Mouse (Mus musculus) forebrain, embryonic 12.5 days (tissue): ENCODE measurements around the gene Pbld2. TPM values are rescaled to one million over a fixed set of nuclear protein-coding genes. Genes with fewer than 3 reads are reported as not detected.
"Not testable (repeated sequence)": the region's sequence is repeated elsewhere in the genome, so short reads cannot be mapped to it uniquely, and the experiment has no call there.

Experiments
- ATAC-seq: fragments of 200-750 bp; cut with Nextera tagmentation; 2 replicates; pipeline ENCODE4 v1.8.0; 2017; ENCODE audit warnings: moderate TSS enrichment; ENCODE audit not compliant: low FRiP score
- H3K27ac ChIP-seq: fragments of 300-500 bp; sonication (generic); 2 replicates; pipeline ENCODE4 v1.5.1; 2016; ENCODE audit warnings: mild to moderate bottlenecking
- H3K27me3 ChIP-seq: fragments of 300-500 bp; sonication (generic); 2 replicates; pipeline ENCODE4 v1.6.1; 2016; ENCODE audit warnings: mild to moderate bottlenecking
- H3K36me3 ChIP-seq: fragments of 300-500 bp; sonication (generic); replicated peaks from 2 replicates; pipeline ENCODE4 v1.6.1; 2016; ENCODE audit warnings: mild to moderate bottlenecking
- H3K4me1 ChIP-seq: fragments of 300-500 bp; sonication (generic); 2 replicates; pipeline ENCODE4 v1.6.1; 2016
- H3K4me2 ChIP-seq: fragments of 300-500 bp; sonication (generic); 2 replicates; pipeline ENCODE4 v1.6.1; 2016; ENCODE audit warnings: mild to moderate bottlenecking, moderate library complexity
- H3K4me3 ChIP-seq: fragments of 300-500 bp; sonication (generic); replicated peaks from 2 replicates; pipeline ENCODE4 v1.5.1; 2016; ENCODE audit warnings: mild to moderate bottlenecking
- H3K9ac ChIP-seq: fragments of 300-500 bp; sonication (generic); 2 replicates; pipeline ENCODE4 v1.6.1; 2016; ENCODE audit warnings: mild to moderate bottlenecking
- H3K9me3 ChIP-seq: fragments of 300-500 bp; sonication (generic); 2 replicates; pipeline ENCODE4 v1.6.1; 2016
- WGBS: fragments of 180-500 bp; shearing (Covaris S2); methylation state at CpG from one replicate; pipeline ENCODE4 v1.1.7; 2016; 5-methylcytosine and 5-hydroxymethylcytosine counted together
- polyA plus RNA-seq: library from polyadenylated mRNA; unstranded; fragments of >200 nt; fragmentation: Nextera tagmentation; extraction: Ambion mirVana; gene quantifications from 2 replicates; pipeline ENCODE4 v1.2.1, GENCODE M21; 2016

Gene Pbld2
- polyA plus RNA-seq, 1 experiment from 2014 or later, result 1.1 TPM

- H3K9ac ChIP-seq, result no peak overlapping the region
- no peak overlapping the region for H3K4me2 ChIP-seq
- no peak overlapping the region for H3K4me3 ChIP-seq
- 63% methylated on average over 6 of the region's 6 CpGs for WGBS
- no peaks in the 10 kb centered on the region for H3K4me1 ChIP-seq
- no peaks in the 10 kb centered on the region for H3K9me3 ChIP-seq
- no peak overlapping the region for H3K27ac ChIP-seq
- no peak for ATAC-seq
- H3K27me3 ChIP-seq, result no peaks in the 10 kb centered on the region
- no peaks in the 10 kb centered on the region for H3K36me3 ChIP-seq
These were observed 28.9 kb downstream of the Pbld2 start for GRCm38 (mm10) chr10:63053007-63053406.

- not testable (repeated sequence) for H3K27me3 ChIP-seq, H3K4me1 ChIP-seq, H3K36me3 ChIP-seq, H3K9me3 ChIP-seq, H3K27ac ChIP-seq, H3K4me3 ChIP-seq, ATAC-seq, H3K4me2 ChIP-seq, H3K9ac ChIP-seq
- 95% methylated on average over 6 of the region's 6 CpGs for WGBS
These were observed 30.0 kb downstream of the Pbld2 start for GRCm38 (mm10) chr10:63054071-63054470.

GRCm38 (mm10) chr10:63054586-63054985 is 30.5 kb downstream of the Pbld2 start:
- H3K4me2 ChIP-seq, result no peak overlapping the region
- H3K36me3 ChIP-seq, result no peaks in the 10 kb centered on the region
- no peaks in the 10 kb centered on the region for H3K9me3 ChIP-seq
- ATAC-seq, result no peak
- no peaks in the 10 kb centered on the region for H3K27me3 ChIP-seq
- no peaks in the 10 kb centered on the region for H3K4me1 ChIP-seq
- WGBS, result 73% methylated on average over 2 of the region's 2 CpGs
- H3K9ac ChIP-seq, result no peak overlapping the region
- H3K4me3 ChIP-seq, result no peak overlapping the region
- no peak overlapping the region for H3K27ac ChIP-seq

- Histone ChIP-seq H3K27ac (no peak overlapping the region), H3K36me3 (no peaks in the 10 kb centered on the region), H3K4me3 (no peak overlapping the region), H3K9ac (no peak overlapping the region), H3K4me2 (no peak overlapping the region), H3K9me3 (no peaks in the 10 kb centered on the region), H3K27me3 (no peaks in the 10 kb centered on the region), H3K4me1 (no peaks in the 10 kb centered on the region)
- ATAC-seq, result no peak
- WGBS, result 45% methylated on average over 24 of the region's 24 CpGs
These were observed 33.0 kb downstream of the Pbld2 start for GRCm38 (mm10) chr10:63056966-63057750.

- no peak for ATAC-seq
- Histone ChIP-seq H3K27ac (no peak within 1 kb of the TSS), H3K27me3 (no peaks in the 10 kb centered on the region), H3K36me3 (no peaks in the 10 kb centered on the region), H3K4me1 (no peaks in the 10 kb centered on the region), H3K9me3 (no peaks in the 10 kb centered on the region), H3K4me2 (no peak within 1 kb of the TSS), H3K4me3 (no peak within 1 kb of the TSS), H3K9ac (no peak within 1 kb of the TSS)
- 86% methylated on average over 2 of the region's 2 CpGs for WGBS
These were observed 35.7 kb downstream of the Pbld2 start, which contains the start of gene Pbld1 for GRCm38 (mm10) chr10:63059862-63060261. Pbld1 (plus strand) TSS chr10:63060162.

- no peaks in the 10 kb centered on the region for H3K27me3 ChIP-seq
- no peak overlapping the region for H3K27ac ChIP-seq
- no peak overlapping the region for H3K4me3 ChIP-seq
- WGBS, result 80% methylated on average over 11 of the region's 11 CpGs
- H3K36me3 ChIP-seq, result no peaks in the 10 kb centered on the region
- no peak for ATAC-seq
- no peak overlapping the region for H3K4me2 ChIP-seq
- H3K9ac ChIP-seq, result no peak overlapping the region
- no peaks in the 10 kb centered on the region for H3K4me1 ChIP-seq
- H3K9me3 ChIP-seq, result no peaks in the 10 kb centered on the region
These were observed 36.3 kb downstream of the Pbld2 start for GRCm38 (mm10) chr10:63060406-63060805.

- 78% methylated on average over 12 of the region's 12 CpGs for WGBS
- Histone ChIP-seq H3K4me3 (no peak overlapping the region), H3K9me3 (no peaks in the 10 kb centered on the region), H3K4me1 (no peaks in the 10 kb centered on the region), H3K36me3 (no peaks in the 10 kb centered on the region), H3K9ac (no peak overlapping the region), H3K27me3 (no peaks in the 10 kb centered on the region), H3K27ac (no peak overlapping the region), H3K4me2 (no peak overlapping the region)
- ATAC-seq, result no peak
These were observed 37.2 kb downstream of the Pbld2 start for GRCm38 (mm10) chr10:63061266-63061665.

- no peaks in the 10 kb centered on the region for H3K9me3 ChIP-seq
- no peaks in the 10 kb centered on the region for H3K4me1 ChIP-seq
- H3K27me3 ChIP-seq, result no peaks in the 10 kb centered on the region
- no peaks in the 10 kb centered on the region for H3K36me3 ChIP-seq
- 91% methylated on average over 5 of the region's 5 CpGs for WGBS
- no peak for ATAC-seq
- no peak overlapping the region for H3K4me2 ChIP-seq
- no peak overlapping the region for H3K27ac ChIP-seq
- no peak overlapping the region for H3K9ac ChIP-seq
- H3K4me3 ChIP-seq, result no peak overlapping the region
These were observed 38.6 kb downstream of the Pbld2 start for GRCm38 (mm10) chr10:63062696-63063095.

- H3K27ac ChIP-seq, result no peak overlapping the region
- no peak overlapping the region for H3K4me3 ChIP-seq
- no peaks in the 10 kb centered on the region for H3K27me3 ChIP-seq
- H3K36me3 ChIP-seq, result no peaks in the 10 kb centered on the region
- no peaks in the 10 kb centered on the region for H3K9me3 ChIP-seq
- no peaks in the 10 kb centered on the region for H3K4me1 ChIP-seq
- 0 out of 2 replicates have a peak, but pooled peaks have one; percentile 27 for ATAC-seq
- H3K9ac ChIP-seq, result no peak overlapping the region
- no peak overlapping the region for H3K4me2 ChIP-seq
- 78% methylated on average over 7 of the region's 7 CpGs for WGBS
These were observed 39.2 kb downstream of the Pbld2 start for GRCm38 (mm10) chr10:63063365-63063764.

GRCm38 (mm10) chr10:63064516-63064915 is 40.4 kb downstream of the Pbld2 start:
- Histone ChIP-seq H3K4me3 (no peak overlapping the region), H3K27me3 (no peaks in the 10 kb centered on the region), H3K4me1 (no peaks in the 10 kb centered on the region), H3K36me3 (no peaks in the 10 kb centered on the region), H3K9me3 (0 out of 2 replicates have a peak, but pooled peaks cover 3% of the 10 kb centered on the region), H3K9ac (no peak overlapping the region), H3K27ac (no peak overlapping the region), H3K4me2 (no peak overlapping the region)
- WGBS, result 87% methylated on average over 9 of the region's 9 CpGs
- ATAC-seq, result no peak

GRCm38 (mm10) chr10:63065561-63065960 is 41.4 kb downstream of the Pbld2 start:
- Histone ChIP-seq H3K4me1 (no peaks in the 10 kb centered on the region), H3K4me3 (no peak overlapping the region), H3K36me3 (no peaks in the 10 kb centered on the region), H3K27me3 (no peaks in the 10 kb centered on the region), H3K27ac (no peak overlapping the region), H3K9ac (no peak overlapping the region), H3K9me3 (0 out of 2 replicates have a peak, but pooled peaks cover 4% of the 10 kb centered on the region), H3K4me2 (no peak overlapping the region)
- 44% methylated on average over 8 of the region's 8 CpGs for WGBS
- ATAC-seq, result no peak

GRCm38 (mm10) chr10:63065988-63066387 is 41.9 kb downstream of the Pbld2 start:
- ATAC-seq, result peak; percentile 90
- Histone ChIP-seq H3K4me1 (no peaks in the 10 kb centered on the region), H3K9ac (no peak overlapping the region), H3K4me3 (no peak overlapping the region), H3K9me3 (0 out of 2 replicates have a peak, but pooled peaks cover 4% of the 10 kb centered on the region), H3K27ac (no peak overlapping the region), H3K4me2 (no peak overlapping the region), H3K27me3 (no peaks in the 10 kb centered on the region), H3K36me3 (no peaks in the 10 kb centered on the region)
- WGBS, result 4% methylated on average over 5 of the region's 5 CpGs

GRCm38 (mm10) chr10:63086304-63086703 is 62.2 kb downstream of the Pbld2 start:
- peaks cover 17% of the 10 kb centered on the region for H3K4me1 ChIP-seq
- no peak overlapping the region for H3K9ac ChIP-seq
- no peaks in the 10 kb centered on the region for H3K36me3 ChIP-seq
- H3K4me2 ChIP-seq, result no peak overlapping the region
- no peak for ATAC-seq
- no peaks in the 10 kb centered on the region for H3K9me3 ChIP-seq
- H3K27me3 ChIP-seq, result 0 out of 2 replicates have a peak, but pooled peaks cover 7% of the 10 kb centered on the region
- H3K4me3 ChIP-seq, result no peak overlapping the region
- 85% methylated on average over 10 of the region's 10 CpGs for WGBS
- H3K27ac ChIP-seq, result no peak overlapping the region
